ENCODE assay signal across 1 mouse cellular context in the genomic region with DNA sequence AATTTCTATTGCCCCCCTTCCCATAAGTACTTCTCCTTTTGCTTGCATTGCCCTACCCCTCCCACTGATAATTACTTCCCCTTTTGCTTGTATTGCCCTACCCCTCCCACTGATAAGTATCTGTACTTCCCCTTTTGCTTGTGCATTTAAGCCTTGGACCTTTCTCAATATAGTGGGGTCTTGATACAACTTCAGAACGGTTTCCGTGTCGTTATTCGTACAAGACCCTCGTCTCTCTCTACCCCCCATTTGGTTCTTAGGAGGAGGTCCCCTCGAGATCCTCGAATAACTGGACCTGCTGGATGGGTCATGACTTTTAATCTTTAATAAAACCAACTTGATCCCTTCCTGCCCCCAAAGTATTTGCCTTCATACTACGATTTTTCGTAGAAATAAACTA. TPM values are rescaled to one million over a fixed set of nuclear protein-coding genes. Genes with fewer than 3 reads are reported as not detected.
"Had no signal": no experiment of that assay in that cellular context is flagged by ENCODE, and none has a peak within 500 bp of the region (broad histone marks: within the 10 kb centered on the region; RNA-seq: fewer than 3 reads in every experiment).

No protein-coding gene starts in this region.

RNA-seq across cellular contexts. Expression of gene Chn1, which starts 25.0 kb away (rescaled TPM):
- total RNA-seq: neutrophil, adult 5-6 weeks had no signal
